Mouse (Mus musculus): ENCODE data around the gene Tnp1.

Gene Tnp1

DNA sequence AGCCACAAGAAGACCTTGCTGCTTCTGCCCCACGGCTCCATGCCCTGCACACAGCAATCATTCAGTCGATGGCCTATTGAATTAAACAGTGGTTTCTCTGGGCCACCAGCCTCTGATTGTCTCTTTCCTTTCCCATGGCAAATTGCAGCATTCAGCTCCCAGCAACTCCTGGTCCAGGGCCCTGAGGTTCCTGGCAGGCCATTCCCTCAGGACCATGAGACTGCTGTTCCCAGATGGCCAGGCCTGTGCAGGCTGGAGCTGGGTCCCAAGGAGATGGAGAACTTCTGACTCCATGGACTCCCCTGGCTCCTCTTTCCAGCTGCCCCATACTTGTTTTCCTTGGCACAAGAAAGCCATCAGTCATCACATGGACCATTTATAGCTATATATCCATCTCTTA lies 10.8 kb downstream of the Tnp1 start:
- no peak for DNase-seq

DNA sequence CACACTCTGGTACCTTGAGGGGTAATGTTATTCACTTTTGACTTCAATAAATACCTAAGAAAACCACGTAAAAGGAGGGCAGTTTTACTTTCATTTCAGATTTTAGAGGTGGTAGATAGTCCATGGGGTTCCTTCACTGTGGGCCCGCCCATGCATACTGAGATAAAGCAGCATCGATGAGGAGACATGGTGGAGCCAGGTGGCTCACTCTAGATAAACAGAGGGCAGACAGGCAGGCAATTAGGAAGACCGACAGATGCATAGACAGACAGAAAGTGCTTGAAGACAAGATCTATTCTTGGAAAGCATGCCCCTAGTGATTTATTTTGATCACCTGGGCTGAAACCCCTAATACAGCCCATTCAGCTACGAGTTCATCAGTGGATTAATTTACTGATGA lies 13.1 kb downstream of the Tnp1 start:
- no peak for DNase-seq

DNA sequence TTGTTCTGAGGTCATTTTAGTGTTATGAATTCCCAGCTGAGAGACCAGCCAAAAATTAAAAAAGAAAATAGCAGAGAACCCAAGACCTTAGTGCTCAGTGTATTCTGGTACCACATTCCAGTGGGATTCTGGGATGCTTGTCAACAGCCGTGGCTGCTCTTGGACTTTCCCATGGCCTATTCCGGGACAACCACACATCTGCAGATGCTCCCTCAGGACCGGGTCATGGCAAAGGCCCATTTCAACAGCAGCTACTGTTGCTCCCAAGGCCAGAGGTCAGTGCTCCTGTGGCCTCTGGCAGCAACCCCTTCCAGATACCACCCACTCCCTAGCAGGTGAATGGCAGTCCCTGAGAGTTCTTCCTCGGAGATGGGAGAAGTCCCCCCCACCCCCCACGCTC lies 13.7 kb downstream of the Tnp1 start:
- no peak for DNase-seq

DNA sequence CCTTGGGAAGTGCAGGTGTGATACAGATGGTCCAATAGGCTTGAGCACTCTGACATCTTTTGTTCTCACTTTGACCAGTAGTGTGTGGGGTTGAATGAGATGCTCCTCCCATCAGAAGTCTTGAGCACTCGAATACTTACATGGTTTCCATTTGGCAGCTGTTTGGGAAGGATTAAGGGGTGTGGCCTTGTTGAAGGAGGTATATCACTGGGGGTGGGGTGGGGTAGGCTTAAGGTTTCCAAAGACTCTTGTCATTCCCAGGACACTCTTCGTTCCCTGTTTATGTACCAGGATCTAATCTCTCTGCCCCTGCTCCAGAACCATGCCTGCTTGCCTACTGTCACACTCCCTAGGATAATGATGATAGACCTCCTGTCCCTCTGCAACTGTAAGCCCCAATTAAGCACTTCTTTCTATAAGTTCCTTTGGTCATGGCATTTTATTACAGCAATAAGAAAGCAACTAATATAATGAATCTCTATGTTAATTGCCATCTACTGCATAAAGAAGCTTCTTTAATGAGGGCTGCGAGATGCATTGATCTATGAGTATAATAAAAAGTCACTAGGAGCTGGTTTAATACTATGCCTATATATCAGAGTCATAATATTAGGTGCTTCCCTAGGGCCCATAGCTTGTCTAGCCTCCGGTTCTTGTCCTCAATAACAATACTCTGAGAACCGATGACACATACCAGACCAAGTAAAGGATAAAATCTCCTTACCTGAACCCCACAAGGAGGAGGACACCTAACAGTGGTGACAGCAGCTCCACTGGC lies 20.8 kb downstream of the Tnp1 start:
- DNase-seq, result no peak

DNA sequence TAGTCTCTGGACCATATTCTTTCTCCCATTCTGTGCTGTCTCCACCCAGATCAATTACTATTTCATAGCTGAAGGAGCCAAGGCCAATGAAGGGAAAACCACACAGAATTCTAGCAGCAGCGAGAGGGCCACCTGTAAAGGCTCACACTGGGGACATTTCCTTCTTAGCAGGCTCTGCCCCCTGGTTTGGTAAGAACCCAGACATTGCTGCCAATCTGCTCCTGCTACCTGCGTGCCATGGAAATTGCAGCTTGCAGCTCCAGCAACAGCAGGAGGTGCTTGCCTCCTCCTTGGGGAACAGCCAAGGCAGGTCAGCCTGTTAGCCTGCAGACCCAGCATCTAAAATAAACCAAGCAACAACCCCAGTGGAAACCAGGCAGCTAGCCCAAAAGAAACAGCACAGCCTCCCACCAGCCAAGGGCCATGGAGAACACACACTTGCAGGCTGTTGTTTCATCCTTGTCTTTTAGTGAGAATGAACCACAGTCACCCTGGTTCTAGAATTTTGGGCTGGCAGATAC lies 22.7 kb downstream of the Tnp1 start:
- peak in 1 of 2 experiments; percentile 28 for DNase-seq

DNA sequence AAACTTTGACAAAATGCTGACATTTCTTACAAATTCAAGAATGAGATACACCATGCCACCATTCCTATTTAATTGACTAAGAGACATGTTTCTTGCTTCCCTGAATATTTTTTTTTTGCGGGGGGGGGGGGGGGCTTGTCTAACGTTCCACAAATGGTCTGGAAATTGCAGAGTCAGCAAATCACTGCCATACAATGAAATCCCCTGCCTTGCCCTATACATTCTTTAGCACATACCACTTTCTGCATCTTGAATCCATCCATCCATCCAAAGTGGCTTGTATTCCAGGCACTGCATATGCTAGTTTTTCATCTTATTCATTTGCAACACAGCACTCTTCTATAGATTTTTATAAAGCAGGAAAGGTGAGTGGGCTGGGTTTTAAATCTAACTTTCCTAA lies 23.5 kb downstream of the Tnp1 start:
- DNase-seq, result no peak

DNA sequence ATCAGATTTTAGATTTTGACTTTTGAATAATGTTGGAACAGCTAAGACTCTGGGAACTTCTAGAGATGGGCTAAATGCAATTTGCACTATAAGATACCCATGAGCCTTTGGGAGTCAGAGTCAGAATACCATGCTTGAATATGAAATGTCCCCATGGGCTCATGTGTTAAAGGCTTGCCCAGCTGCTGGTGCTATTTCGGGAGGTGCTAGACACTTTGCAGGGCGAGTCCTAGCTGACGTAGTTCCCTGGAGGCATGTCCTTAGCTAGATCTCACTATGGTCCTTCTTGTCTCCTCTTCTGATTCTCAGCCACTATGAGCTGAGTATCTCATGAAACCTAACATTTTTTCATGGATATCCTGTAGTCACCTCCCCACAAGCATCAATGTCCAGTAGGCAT lies 26.8 kb downstream of the Tnp1 start:
- DNase-seq, result no peak

DNA sequence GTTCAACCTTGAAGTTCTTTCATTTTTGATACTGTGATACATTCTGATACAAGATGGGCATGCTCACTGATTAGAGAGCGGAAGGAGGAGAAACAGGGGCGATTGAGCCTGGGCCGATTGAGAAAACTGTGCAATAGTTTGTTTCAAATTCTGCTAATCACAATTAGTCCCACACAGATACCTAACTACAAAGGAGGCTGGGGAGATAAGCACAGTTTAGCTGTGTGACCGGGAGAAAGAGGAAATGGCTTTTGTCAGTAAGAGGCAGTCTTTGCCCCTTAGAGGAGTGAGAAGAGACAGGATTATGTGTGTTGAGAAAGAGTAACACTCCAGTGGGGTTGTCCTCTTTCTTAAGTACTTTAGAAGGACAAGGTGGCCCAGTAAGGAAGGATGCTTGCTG lies 29.0 kb downstream of the Tnp1 start:
- no peak for DNase-seq

DNA sequence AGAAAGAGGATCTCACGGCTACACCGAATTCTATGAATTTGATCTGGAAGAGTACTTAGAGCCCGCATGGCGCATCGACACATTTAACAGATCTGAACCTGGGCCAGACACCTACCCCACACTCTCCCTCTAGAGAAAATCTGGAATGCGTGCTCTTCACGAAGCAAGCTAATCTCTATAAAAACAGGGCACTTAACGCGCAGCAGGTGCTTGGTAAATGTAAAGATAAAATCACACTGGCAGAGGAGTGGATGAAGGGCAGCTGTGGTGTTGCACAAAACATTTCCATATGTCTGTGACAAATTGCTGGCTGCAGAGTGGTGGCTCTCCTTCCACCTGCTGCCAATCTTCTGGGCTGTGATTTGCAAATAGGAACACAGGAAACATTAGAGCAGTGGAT lies 36.8 kb downstream of the Tnp1 start:
- DNase-seq, result no peak

GRCm38 (mm10) chr1:72974226-72974625 lies 41.5 kb downstream of the Tnp1 start:
- no peak for DNase-seq

GRCm38 (mm10) chr1:72970461-72970860 lies 45.2 kb downstream of the Tnp1 start:
- DNase-seq, result no peak

- DNase-seq, result peak in 1 of 2 experiments; percentile 29
These were observed 46.4 kb downstream of the Tnp1 start for GRCm38 (mm10) chr1:72969113-72969812.

DNA sequence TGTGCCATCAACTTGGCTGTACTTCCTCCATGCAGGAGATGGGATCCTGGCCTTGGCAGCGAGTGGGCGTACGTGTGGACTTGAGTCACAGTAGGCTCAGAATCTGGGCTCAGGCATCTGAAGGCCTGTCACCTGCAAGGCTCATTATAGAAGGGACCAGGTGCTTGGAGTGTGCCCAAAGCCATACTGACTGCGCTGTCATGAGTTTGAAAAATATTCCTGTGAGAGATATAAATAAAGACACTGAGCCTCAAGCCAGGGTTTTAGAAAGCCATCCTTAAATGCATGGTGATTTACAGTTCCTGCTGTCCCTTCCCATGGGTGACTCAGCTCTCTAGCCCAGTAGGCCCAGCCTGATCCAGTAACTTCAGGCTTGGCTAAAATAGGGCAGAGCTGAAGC lies 49.3 kb downstream of the Tnp1 start:
- DNase-seq, result no peak
